Mouse (Mus musculus) olfactory bulb, adult 2 months (tissue): ENCODE results near the gene Slc13a3. TPM values are rescaled to one million over a fixed set of nuclear protein-coding genes. Genes with fewer than 3 reads are reported as not detected.

Experiments
- H3K27ac ChIP-seq: fragments of 200-500 bp; 2 replicates; pipeline ENCODE4 v1.5.1; 2012; ENCODE audit warnings: low read depth, low read length; ENCODE audit not compliant: insufficient read depth
- H3K4me1 ChIP-seq: fragments of 200-500 bp; 2 replicates; pipeline ENCODE4 v1.6.1; 2012; ENCODE audit warnings: low read length; ENCODE audit not compliant: control insufficient read depth, insufficient read depth
- H3K4me3 ChIP-seq: fragments of 200-500 bp; 2 replicates; pipeline ENCODE4 v1.5.1; 2012; ENCODE audit warnings: mild to moderate bottlenecking, low read depth, low read length, moderate library complexity; ENCODE audit not compliant: insufficient read depth
- CTCF ChIP-seq: fragments of 200-500 bp; IDR thresholded peaks from 2 replicates; pipeline ENCODE4 v1.5.1; 2012; ENCODE audit warnings: low read depth, mild to moderate bottlenecking, low read length, moderate library complexity; ENCODE audit not compliant: insufficient read depth
- POLR2A ChIP-seq: fragments of 200-500 bp; IDR thresholded peaks from 2 replicates; pipeline ENCODE4 v1.6.1; 2012; ENCODE audit warnings: mild to moderate bottlenecking, low read depth, low read length, moderate library complexity; ENCODE audit not compliant: insufficient read depth
- WGBS: fragments of 180-500 bp; shearing (Covaris S2); methylation state at CpG from one replicate; pipeline ENCODE4 v1.1.7; 2018; 5-methylcytosine and 5-hydroxymethylcytosine counted together
- polyA plus RNA-seq: library from polyadenylated mRNA; stranded (reverse); fragments of >200 nt; gene quantifications from 2 replicates; pipeline ENCODE4 v1.2.4, GENCODE M21; 2012; ENCODE audit warnings: low replicate concordance; ENCODE audit not compliant: missing spikeins, insufficient read depth, insufficient read length

Slc13a3 gene
- polyA plus RNA-seq, 1 experiment: not detected

- Histone ChIP-seq H3K4me3 (no peak overlapping the region), H3K27ac (no peak overlapping the region), H3K4me1 (peaks cover 13% of the 10 kb centered on the region)
- no peak for TF ChIP-seq POLR2A
- 49% methylated on average over 6 of the region's 8 CpGs for WGBS
Observed at GRCm38 (mm10) chr2:165367047-165367520, 105.9 kb downstream of the Slc13a3 start.

- TF ChIP-seq POLR2A (no peak), CTCF (peak; percentile 97)
- Histone ChIP-seq H3K4me1 (peaks cover 13% of the 10 kb centered on the region), H3K4me3 (no peak overlapping the region), H3K27ac (no peak overlapping the region)
- 16% methylated on average over 21 of the region's 21 CpGs for WGBS
Observed at GRCm38 (mm10) chr2:165364334-165365091, 108.5 kb downstream of the Slc13a3 start.

GRCm38 (mm10) chr2:165363282-165363681 is 109.7 kb downstream of the Slc13a3 start:
- WGBS: 90% methylated on average over 6 of the region's 6 CpGs
- H3K4me3 ChIP-seq: no peak overlapping the region
- TF ChIP-seq CTCF: no peak
- no peak for TF ChIP-seq POLR2A
- no peak overlapping the region for H3K27ac ChIP-seq
- H3K4me1 ChIP-seq: peaks cover 10% of the 10 kb centered on the region

GRCm38 (mm10) chr2:165360861-165361260 is 112.2 kb downstream of the Slc13a3 start:
- H3K4me3 ChIP-seq: no peak overlapping the region
- 0% methylated on average over 1 of the region's 1 CpGs for WGBS
- peaks cover 7% of the 10 kb centered on the region; the same call in 1 of the 2 replicates for H3K4me1 ChIP-seq
- H3K27ac ChIP-seq: no peak overlapping the region
- TF ChIP-seq POLR2A (no peak), CTCF (no peak)

Other genes with a start within 250 kb of the Slc13a3 start
- not detected in 2 replicates for gene Cdh22, start 238.4 kb downstream of the Slc13a3 start, polyA plus RNA-seq
- gene Slc35c2, start 185.4 kb downstream of the Slc13a3 start, polyA plus RNA-seq: not detected in 2 replicates
- 231 TPM in 1 of 2 replicates, not detected in the other for gene Elmo2, start 146.8 kb downstream of the Slc13a3 start, polyA plus RNA-seq
- gene Zfp663, start 104.5 kb downstream of the Slc13a3 start, polyA plus RNA-seq: not detected in 2 replicates
- not detected in 2 replicates for gene Zfp334, start 85.0 kb downstream of the Slc13a3 start, polyA plus RNA-seq
- gene Ocstamp, start 72.8 kb downstream of the Slc13a3 start, polyA plus RNA-seq: not detected in 2 replicates
- not detected in 2 replicates for gene Trp53rka, start 20.1 kb upstream of the Slc13a3 start, polyA plus RNA-seq
- gene Slc2a10, start 30.6 kb upstream of the Slc13a3 start, polyA plus RNA-seq: not detected in 2 replicates
- gene Eya2, start 121.8 kb upstream of the Slc13a3 start, polyA plus RNA-seq: 352 TPM in 1 of 2 replicates, not detected in the other